Mouse (Mus musculus) testis, adult 2 months (tissue): Measurements from ENCODE around the gene Pigk.
"Not testable (repeated sequence)": the region's sequence is repeated elsewhere in the genome, so short reads cannot be mapped to it uniquely, and the experiment has no call there.

ENCODE experiments used
- CTCF ChIP-seq: fragments of 200-500 bp; IDR thresholded peaks from 2 replicates; pipeline ENCODE4 v1.5.1; 2012; ENCODE audit warnings: low read depth, mild to moderate bottlenecking, inconsistent platforms, low read length, moderate library complexity; ENCODE audit not compliant: control insufficient read depth, insufficient read depth, insufficient replicate concordance
- POLR2A ChIP-seq: fragments of 200-500 bp; IDR thresholded peaks from 2 replicates; pipeline ENCODE4 v1.6.1; 2012; ENCODE audit warnings: low read depth, mild to moderate bottlenecking, inconsistent platforms, low read length, moderate library complexity; ENCODE audit not compliant: control insufficient read depth

GRCm38 (mm10) chr3:152701536-152701935 lies 12.4 kb upstream of the Pigk start:
- TF ChIP-seq CTCF, POLR2A: not testable (repeated sequence)
